Mouse (Mus musculus): ENCODE data around the gene Rab44.

- TF ChIP-seq CTCF (IDR thresholded peaks at IDR 0.05; ENCODE audit: borderline replicate concordance, extremely low read depth, insufficient read depth, insufficient read length) (no peak), POLR2A (IDR thresholded peaks at IDR 0.05; ENCODE audit: borderline replicate concordance, extremely low read depth, insufficient read depth, insufficient read length, poor library complexity, severe bottlenecking) (no peak)
Measured at GRCm38 (mm10) chr17:29165452-29165851, 51.5 kb downstream of the Rab44 start.
